Mouse (Mus musculus) kidney, embryonic 16.5 days (tissue): Measurements from ENCODE around the gene Col5a1. TPM values are rescaled to one million over a fixed set of nuclear protein-coding genes. Genes with fewer than 3 reads are reported as not detected.
A peak's percentile ranks its signal among the peaks of the same experiment; 100 is the strongest.

ENCODE experiments used
- ATAC-seq: fragments of 200-750 bp; cut with Nextera tagmentation; 2 replicates; pipeline ENCODE4 v1.8.0; 2017; ENCODE audit warnings: moderate TSS enrichment; ENCODE audit not compliant: low FRiP score, low TSS enrichment
- H3K27ac ChIP-seq: fragments of 300-500 bp; sonication (generic); 2 replicates; pipeline ENCODE4 v1.5.1; 2014; ENCODE audit warnings: low read length
- H3K27me3 ChIP-seq: fragments of 300-500 bp; sonication (generic); 2 replicates; pipeline ENCODE4 v1.6.1; 2014; ENCODE audit warnings: low read length, control low read depth, mixed read lengths; ENCODE audit not compliant: insufficient read depth
- H3K36me3 ChIP-seq: fragments of 300-500 bp; sonication (generic); 2 replicates; pipeline ENCODE4 v1.6.1; 2014; ENCODE audit warnings: low read length, control low read depth, mixed read lengths; ENCODE audit not compliant: insufficient read depth
- H3K4me1 ChIP-seq: fragments of 300-500 bp; sonication (generic); 2 replicates; pipeline ENCODE4 v1.6.1; 2014; ENCODE audit warnings: low read length, control low read depth, mixed read lengths; ENCODE audit not compliant: insufficient read depth
- H3K4me2 ChIP-seq: fragments of 300-500 bp; sonication (generic); replicated peaks from 2 replicates; pipeline ENCODE4 v1.6.1; 2014; ENCODE audit warnings: low read depth, low read length
- H3K4me3 ChIP-seq: fragments of 300-500 bp; sonication (generic); 2 replicates; pipeline ENCODE4 v1.5.1; 2014; ENCODE audit warnings: mild to moderate bottlenecking, low read length
- H3K9ac ChIP-seq: fragments of 300-500 bp; sonication (generic); replicated peaks from 2 replicates; pipeline ENCODE4 v1.6.1; 2014; ENCODE audit warnings: low read length
- H3K9me3 ChIP-seq: fragments of 300-500 bp; sonication (generic); 2 replicates; pipeline ENCODE4 v1.6.1; 2016; ENCODE audit warnings: low read length, control low read depth
- WGBS: fragments of 180-500 bp; shearing (Covaris S2); extraction: QIAGEN DNeasy Blood & Tissue Kit; methylation state at CpG from one replicate; pipeline ENCODE4 v1.1.7; 2014; 5-methylcytosine and 5-hydroxymethylcytosine counted together
- polyA plus RNA-seq: library from polyadenylated mRNA; unstranded; fragments of >200 nt; fragmentation: Nextera tagmentation; extraction: Ambion mirVana; gene quantifications from 2 replicates; pipeline ENCODE4 v1.2.1, GENCODE M21; 2015

Col5a1 gene
- polyA plus RNA-seq, 1 experiment from 2014 or later: 55.8 TPM

DNA sequence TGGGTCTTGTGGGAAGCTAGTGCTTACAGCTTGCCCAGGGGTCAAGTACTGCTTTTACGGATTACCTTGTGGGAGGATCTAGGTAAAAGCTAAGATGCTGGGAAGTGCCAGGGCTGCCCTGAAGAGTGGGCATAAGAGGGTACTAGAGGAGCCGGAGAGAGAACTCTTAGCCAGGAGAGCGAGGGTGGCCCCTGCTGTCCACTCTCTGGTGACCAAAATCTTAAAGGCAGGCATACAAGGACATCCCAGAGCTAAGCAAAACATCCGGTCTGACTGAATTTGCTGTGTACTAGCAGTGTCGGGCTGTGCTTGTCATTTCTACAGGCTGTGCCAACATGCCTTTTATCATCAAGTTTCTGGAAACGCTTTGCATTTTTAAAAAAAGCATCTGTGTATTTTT, 44.9 kb downstream of the Col5a1 start:
- Histone ChIP-seq H3K9me3 (no peaks in the 10 kb centered on the region), H3K27ac (no peak overlapping the region; the same call in 1 of the 2 replicates), H3K4me3 (no peak overlapping the region), H3K4me2 (no peak overlapping the region), H3K4me1 (peaks cover 33% of the 10 kb centered on the region), H3K9ac (no peak overlapping the region), H3K36me3 (no peaks in the 10 kb centered on the region), H3K27me3 (no peaks in the 10 kb centered on the region)
- no peak for ATAC-seq
- WGBS: 73% methylated on average over 6 of the region's 6 CpGs

- Histone ChIP-seq H3K27me3 (no peaks in the 10 kb centered on the region), H3K9me3 (no peaks in the 10 kb centered on the region), H3K9ac (no peak overlapping the region), H3K4me1 (peaks cover 33% of the 10 kb centered on the region), H3K4me2 (no peak overlapping the region), H3K4me3 (no peak overlapping the region), H3K36me3 (no peaks in the 10 kb centered on the region), H3K27ac (peak overlapping the region; percentile 35; the same call in 1 of the 2 replicates)
- ATAC-seq: no peak
- 35% methylated on average over 3 of the region's 3 CpGs for WGBS
Measured at GRCm38 (mm10) chr2:27931971-27932370, 45.7 kb downstream of the Col5a1 start.

DNA sequence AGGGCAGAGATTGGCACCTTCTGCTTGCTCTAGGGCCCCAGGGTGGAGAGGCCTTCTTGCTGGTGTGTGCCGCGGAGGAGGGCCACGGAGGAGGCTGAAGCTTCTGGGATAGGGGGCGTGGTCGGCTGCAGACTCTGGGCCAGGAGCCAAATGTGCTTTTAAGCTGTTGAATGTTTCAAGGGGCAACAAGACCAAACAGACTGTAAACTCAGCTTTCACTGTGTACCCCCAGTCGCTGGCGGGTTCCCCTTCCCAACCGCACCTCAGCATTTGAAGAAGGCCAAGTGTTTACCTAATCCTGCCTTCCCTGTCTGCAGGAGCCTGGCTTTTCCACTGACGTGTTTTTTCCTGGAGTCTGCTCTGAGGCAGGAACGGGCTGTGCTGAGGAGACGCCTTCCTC, 48.0 kb downstream of the Col5a1 start:
- Histone ChIP-seq H3K9me3 (no peaks in the 10 kb centered on the region), H3K27me3 (no peaks in the 10 kb centered on the region), H3K4me1 (peaks cover 33% of the 10 kb centered on the region), H3K4me2 (0 out of 2 replicates have a peak overlapping the region, but pooled peaks have one; percentile 2), H3K27ac (peak overlapping the region; percentile 57), H3K9ac (peak overlapping the region; percentile 20; the same call in 1 of the 2 replicates), H3K36me3 (no peaks in the 10 kb centered on the region), H3K4me3 (no peak overlapping the region)
- ATAC-seq: peak; percentile 61
- 11% methylated on average over 11 of the region's 11 CpGs for WGBS

- peaks cover 33% of the 10 kb centered on the region for H3K4me1 ChIP-seq
- 0 out of 2 replicates have a peak overlapping the region, but pooled peaks have one; percentile 20 for H3K9ac ChIP-seq
- no peak for ATAC-seq
- peak overlapping the region; percentile 57 for H3K27ac ChIP-seq
- no peaks in the 10 kb centered on the region for H3K9me3 ChIP-seq
- H3K36me3 ChIP-seq: no peaks in the 10 kb centered on the region
- H3K27me3 ChIP-seq: no peaks in the 10 kb centered on the region
- H3K4me2 ChIP-seq: no peak overlapping the region
- no peak overlapping the region for H3K4me3 ChIP-seq
- WGBS: 59% methylated on average over 9 of the region's 9 CpGs
Measured at GRCm38 (mm10) chr2:27934831-27935230, 48.6 kb downstream of the Col5a1 start.

GRCm38 (mm10) chr2:27935441-27935840, 49.2 kb downstream of the Col5a1 start:
- no peak overlapping the region for H3K27ac ChIP-seq
- no peak for ATAC-seq
- no peaks in the 10 kb centered on the region for H3K27me3 ChIP-seq
- H3K4me3 ChIP-seq: no peak overlapping the region
- WGBS: 88% methylated on average over 2 of the region's 2 CpGs
- H3K4me1 ChIP-seq: peaks cover 33% of the 10 kb centered on the region
- no peaks in the 10 kb centered on the region for H3K36me3 ChIP-seq
- no peaks in the 10 kb centered on the region for H3K9me3 ChIP-seq
- H3K9ac ChIP-seq: no peak overlapping the region
- H3K4me2 ChIP-seq: no peak overlapping the region

GRCm38 (mm10) chr2:27936607-27937191, 50.5 kb downstream of the Col5a1 start:
- no peaks in the 10 kb centered on the region for H3K36me3 ChIP-seq
- peaks cover 31% of the 10 kb centered on the region for H3K4me1 ChIP-seq
- no peak overlapping the region for H3K4me3 ChIP-seq
- H3K27me3 ChIP-seq: no peaks in the 10 kb centered on the region
- no peak for ATAC-seq
- H3K27ac ChIP-seq: no peak overlapping the region
- WGBS: 74% methylated on average over 9 of the region's 9 CpGs
- no peak overlapping the region for H3K4me2 ChIP-seq
- H3K9me3 ChIP-seq: no peaks in the 10 kb centered on the region
- no peak overlapping the region for H3K9ac ChIP-seq

DNA sequence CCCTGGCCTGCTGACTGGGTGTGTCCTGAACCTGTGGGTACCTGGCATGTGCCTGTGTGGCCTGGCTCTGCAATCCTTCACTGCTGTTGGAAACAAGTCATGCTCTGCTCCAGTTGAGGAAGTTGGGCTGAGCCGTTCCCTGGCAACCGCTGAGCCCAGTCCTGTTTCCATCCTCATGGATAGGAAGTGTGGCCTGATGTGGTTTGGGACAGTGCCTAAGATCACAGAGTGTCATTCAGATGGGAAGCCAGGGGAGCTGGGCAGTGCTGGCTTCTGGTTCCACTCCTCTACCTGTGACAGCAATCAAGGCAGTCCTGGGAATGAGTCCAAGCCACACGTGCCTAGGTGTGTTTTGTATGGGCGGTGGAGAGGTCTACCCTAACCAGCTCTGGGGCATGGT, 53.2 kb downstream of the Col5a1 start:
- no peak for ATAC-seq
- H3K9ac ChIP-seq: no peak overlapping the region
- no peak overlapping the region for H3K27ac ChIP-seq
- H3K4me3 ChIP-seq: no peak overlapping the region
- no peaks in the 10 kb centered on the region for H3K36me3 ChIP-seq
- peaks cover 7% of the 10 kb centered on the region for H3K4me1 ChIP-seq
- 78% methylated on average over 4 of the region's 4 CpGs for WGBS
- H3K4me2 ChIP-seq: no peak overlapping the region
- H3K9me3 ChIP-seq: no peaks in the 10 kb centered on the region
- H3K27me3 ChIP-seq: no peaks in the 10 kb centered on the region

DNA sequence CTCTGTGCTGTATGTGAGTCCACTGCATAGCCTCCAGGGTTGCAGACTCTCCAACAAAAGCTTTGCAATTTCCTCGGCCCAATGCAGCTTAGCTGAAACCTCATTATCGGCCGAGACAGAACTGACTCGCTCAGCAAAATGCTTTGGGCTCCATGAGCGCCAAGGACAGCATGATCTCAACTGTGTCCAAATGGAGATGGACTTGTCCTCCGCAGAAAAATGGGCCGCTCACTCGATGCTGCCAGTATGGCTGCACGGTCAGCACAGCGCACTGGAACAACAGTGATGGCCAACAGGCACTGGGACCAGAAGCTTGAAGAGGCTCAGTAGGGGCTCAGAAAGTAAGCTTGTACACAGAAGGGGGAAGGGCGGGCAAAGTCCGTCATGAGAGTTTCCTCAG, 53.9 kb downstream of the Col5a1 start:
- H3K36me3 ChIP-seq: 0 out of 2 replicates have a peak, but pooled peaks cover under 1% of the 10 kb centered on the region
- 85% methylated on average over 12 of the region's 12 CpGs for WGBS
- peaks cover under 1% of the 10 kb centered on the region; the same call in 1 of the 2 replicates for H3K4me1 ChIP-seq
- H3K9me3 ChIP-seq: no peaks in the 10 kb centered on the region
- ATAC-seq: no peak
- H3K9ac ChIP-seq: no peak overlapping the region
- H3K4me3 ChIP-seq: no peak overlapping the region
- H3K27me3 ChIP-seq: no peaks in the 10 kb centered on the region
- H3K27ac ChIP-seq: no peak overlapping the region
- no peak overlapping the region for H3K4me2 ChIP-seq

- ATAC-seq: no peak
- Histone ChIP-seq H3K9ac (no peak overlapping the region), H3K27me3 (no peaks in the 10 kb centered on the region), H3K4me3 (no peak overlapping the region), H3K9me3 (no peaks in the 10 kb centered on the region), H3K27ac (no peak overlapping the region), H3K36me3 (0 out of 2 replicates have a peak, but pooled peaks cover 6% of the 10 kb centered on the region), H3K4me2 (no peak overlapping the region), H3K4me1 (no peaks in the 10 kb centered on the region)
- 92% methylated on average over 4 of the region's 4 CpGs for WGBS
Measured at GRCm38 (mm10) chr2:27947252-27947651, 61.0 kb downstream of the Col5a1 start.

DNA sequence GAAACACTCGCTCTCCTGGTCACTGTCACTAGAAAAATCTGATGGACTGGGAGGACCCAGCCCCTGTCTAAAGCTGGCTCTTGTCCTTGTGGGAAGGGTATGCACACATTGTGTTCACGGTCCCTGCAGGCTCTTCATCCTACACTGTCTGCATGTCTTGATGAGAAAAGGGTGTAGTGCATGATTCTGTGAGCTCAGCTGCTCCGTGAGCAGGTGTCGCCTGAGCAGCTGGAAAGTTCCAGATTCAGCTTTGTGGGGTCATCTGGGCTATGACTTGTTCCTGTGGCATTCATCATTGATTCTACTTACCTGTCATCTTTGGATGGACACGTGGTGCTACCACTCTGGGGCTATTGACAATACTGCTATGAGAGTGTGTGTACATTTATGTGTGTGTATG, 61.7 kb downstream of the Col5a1 start:
- 0 out of 2 replicates have a peak, but pooled peaks cover 6% of the 10 kb centered on the region for H3K36me3 ChIP-seq
- no peaks in the 10 kb centered on the region for H3K27me3 ChIP-seq
- H3K27ac ChIP-seq: no peak overlapping the region
- no peak overlapping the region for H3K4me2 ChIP-seq
- H3K9ac ChIP-seq: no peak overlapping the region
- no peaks in the 10 kb centered on the region for H3K4me1 ChIP-seq
- WGBS: 89% methylated on average over 5 of the region's 5 CpGs
- no peaks in the 10 kb centered on the region for H3K9me3 ChIP-seq
- ATAC-seq: no peak
- H3K4me3 ChIP-seq: no peak overlapping the region
